ENCODE assay signal across 7 mouse cellular contexts in the genomic region with DNA sequence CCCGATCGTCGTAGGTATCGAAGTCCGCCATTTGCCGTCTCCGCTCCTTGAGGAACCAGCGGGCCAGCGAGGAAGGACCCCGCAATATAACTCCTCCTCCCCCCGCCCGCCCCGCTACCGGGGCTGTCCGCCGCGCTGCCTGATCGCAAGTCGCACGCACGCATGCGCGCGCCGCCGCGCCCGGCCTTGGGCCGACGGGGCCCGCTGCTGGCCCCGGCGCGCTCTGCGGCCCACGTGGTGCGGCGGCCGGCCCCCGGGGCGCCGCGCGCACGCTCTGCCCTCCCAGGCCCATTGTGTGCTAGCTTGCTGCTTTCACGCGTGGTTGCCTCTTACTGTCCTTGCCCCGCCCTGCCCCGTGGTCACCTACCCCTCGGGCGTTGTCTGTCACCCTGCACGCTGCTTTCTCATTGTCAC. TPM values are rescaled to one million over a fixed set of nuclear protein-coding genes. Genes with fewer than 3 reads are reported as not detected.
DNase-seq lines count a peak whose midpoint lies in the region; ATAC-seq lines count a peak whose summit lies in the region.

Eif4h (minus strand) TSS at position 222 of the 414 bp plus-strand sequence.

- peaks cover 5% of the 10 kb centered on the region; the same call in 1 of the 2 replicates for H3K36me3 ChIP-seq in intestine, embryonic 16.5 days (ENCODE audit: control insufficient read depth, insufficient read depth, low read length)
- H3K36me3 ChIP-seq in midbrain, embryonic 11.5 days (ENCODE audit: control insufficient read depth, insufficient read depth, low read length), result peaks cover 9% of the 10 kb centered on the region

- peaks cover 7% of the 10 kb centered on the region; the same call in 1 of the 2 replicates for H3K4me1 ChIP-seq in intestine, embryonic 16.5 days (ENCODE audit: control insufficient read depth, insufficient read depth, low read length)
- H3K4me1 ChIP-seq in midbrain, embryonic 11.5 days (ENCODE audit: control insufficient read depth, insufficient read depth, low read length), result peaks cover 7% of the 10 kb centered on the region

- under 1% methylated on average over 50 of the region's 52 CpGs for WGBS in intestine, embryonic 16.5 days
- under 1% methylated on average over 38 of the region's 52 CpGs for WGBS in midbrain, embryonic 11.5 days

- intact Hi-C loops in left cerebral cortex, postnatal 36 days (cut with DNase I), result loop anchor here (2.0 kb wide), 1 partner anchor 50 kb away; the partner anchor contains the start of gene Limk1

- DNase-seq in adrenal gland, adult 8-10 months, result peak; percentile 94
- peak; percentile 98 for DNase-seq in embryo, embryonic 9.5 days (ENCODE audit: extremely low spot score)
- peak; percentile 97 to 98 for DNase-seq in gastrocnemius, postnatal 4 days (ENCODE audit: low spot score in 2 of 2)
- peak; percentile 96 to 98 for DNase-seq in left cerebral cortex, postnatal 36 days (ENCODE audit: low spot score in 2 of 2)
- peak; percentile 100 for DNase-seq in midbrain, embryonic 11.5 days (ENCODE audit: low spot score, missing footprints)
- peak; percentile 97 for DNase-seq in skeletal muscle tissue, adult 2 months (ENCODE audit: low read depth, low spot score)

- H3K4me2 ChIP-seq in intestine, embryonic 16.5 days (ENCODE audit: low read depth, low read length), result peak within 1 kb of the TSS; percentile 78
- H3K4me2 ChIP-seq in midbrain, embryonic 11.5 days, result peak within 1 kb of the TSS; percentile 75

- H3K4me3 ChIP-seq in intestine, embryonic 16.5 days (ENCODE audit: low read length), result peak within 1 kb of the TSS; percentile 94
- peak within 1 kb of the TSS; percentile 100 for H3K4me3 ChIP-seq in midbrain, embryonic 11.5 days (ENCODE audit: low read depth, low read length)

- H3K27ac ChIP-seq in intestine, embryonic 16.5 days (ENCODE audit: low read length), result peak within 1 kb of the TSS; percentile 95
- peak within 1 kb of the TSS; percentile 87 for H3K27ac ChIP-seq in midbrain, embryonic 11.5 days (ENCODE audit: low read depth, low read length)

- no peaks in the 10 kb centered on the region for H3K27me3 ChIP-seq in intestine, embryonic 16.5 days (replicated peaks; ENCODE audit: control insufficient read depth, insufficient read depth, low read length)
- no peaks in the 10 kb centered on the region for H3K27me3 ChIP-seq in midbrain, embryonic 11.5 days (ENCODE audit: control insufficient read depth, insufficient read depth, low read length)

- H3K9ac ChIP-seq in intestine, embryonic 16.5 days (ENCODE audit: low read depth, low read length), result peak within 1 kb of the TSS; percentile 99
- peak within 1 kb of the TSS; percentile 99 for H3K9ac ChIP-seq in midbrain, embryonic 11.5 days (ENCODE audit: low read length)

- ATAC-seq in intestine, embryonic 16.5 days, result peak; percentile 93
- ATAC-seq in midbrain, embryonic 11.5 days (ENCODE audit: low FRiP score), result peak; percentile 96

- H3K9me3 ChIP-seq in intestine, embryonic 16.5 days (ENCODE audit: control insufficient read depth, low read length), result no peaks in the 10 kb centered on the region
- no peaks in the 10 kb centered on the region for H3K9me3 ChIP-seq in midbrain, embryonic 11.5 days (ENCODE audit: control insufficient read depth, low read length)

RNA-seq across cellular contexts. Expression of gene Eif4h, which starts in this region (rescaled TPM):
- total RNA-seq in adrenal gland, adult 8-10 months (2022), result 100 to 1,000 TPM; 241 to 258 (median 257) TPM
- total RNA-seq in gastrocnemius, postnatal 4 days (2021), result 100 to 1,000 TPM; 208 to 209 TPM
- 362 and 396 TPM in 2 replicates for polyA plus RNA-seq in intestine, embryonic 16.5 days (2015; fragmentation: Nextera tagmentation; extraction: Ambion mirVana)
- total RNA-seq in left cerebral cortex, postnatal 36 days (2021), result 100 to 1,000 TPM; 317 to 353 TPM
- 421 and 442 TPM in 2 replicates for polyA plus RNA-seq in midbrain, embryonic 11.5 days (2014; fragmentation: Nextera tagmentation; extraction: Ambion mirVana)

Comparison
In these comparisons a context has a peak if more than half of its experiments do, and no peak if none do; other contexts are left out.
1. Peak in every context shown above with its lines: DNase-seq, ATAC-seq, H3K4me3 ChIP-seq and H3K27ac ChIP-seq.